Mouse (Mus musculus): ENCODE results near the gene Dync1h1. TPM values are rescaled to one million over a fixed set of nuclear protein-coding genes. Genes with fewer than 3 reads are reported as not detected.

Gene Dync1h1
- polyA plus RNA-seq, 1 experiment = 280 TPM

DNA sequence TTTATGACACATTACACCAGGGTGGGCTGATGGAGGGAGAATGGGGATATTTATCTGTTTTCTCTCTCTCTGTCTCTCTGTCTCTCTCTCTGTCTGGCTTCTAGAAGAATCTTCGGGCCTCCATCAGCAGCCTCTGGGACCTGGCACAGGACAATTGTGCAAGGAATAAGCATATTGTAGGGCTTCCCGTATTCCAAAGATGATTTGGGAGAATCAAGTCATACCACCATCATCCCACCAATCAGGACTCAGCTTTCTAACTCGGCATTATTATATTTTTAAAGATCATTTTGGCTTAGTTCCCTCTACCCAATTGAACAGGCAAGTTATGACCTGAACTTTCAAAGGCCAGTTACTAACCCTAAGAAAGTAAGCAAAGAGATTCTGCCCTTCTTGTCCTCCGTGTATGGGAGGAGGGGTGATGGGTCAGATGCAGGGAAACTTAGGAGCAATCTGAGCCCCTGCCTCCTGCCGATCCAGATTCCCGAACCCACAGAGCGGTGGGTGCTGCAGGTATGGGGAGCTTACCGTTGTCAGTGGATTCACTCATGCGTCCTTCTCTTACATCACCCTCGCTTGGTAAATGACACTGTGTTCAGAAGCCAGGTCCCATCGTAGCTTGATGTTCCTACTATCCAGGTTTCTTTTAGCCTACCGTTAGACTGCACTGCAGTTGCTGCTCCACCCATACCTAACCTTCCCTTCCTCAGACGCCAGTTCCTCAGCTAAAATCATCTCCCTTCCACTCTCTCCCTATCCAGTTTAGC lies 844 bp upstream of the Dync1h1 start:
- H3K9me3 ChIP-seq = no peaks in the 10 kb centered on the region
- H3K27me3 ChIP-seq (replicated peaks) = no peaks in the 10 kb centered on the region
- H3K4me1 ChIP-seq = peaks cover 67% of the 10 kb centered on the region
- peaks cover 10% of the 10 kb centered on the region for H3K36me3 ChIP-seq (replicated peaks; ENCODE audit: low read length)
- H3K4me3 ChIP-seq (replicated peaks) = peak overlapping the region; percentile 98
- TF ChIP-seq GATA1 (IDR thresholded peaks at IDR 0.05; ENCODE audit: borderline replicate concordance, low read length) = no peak
- no peak for TF ChIP-seq FLI1 (IDR thresholded peaks at IDR 0.05; ENCODE audit: low read length)

DNA sequence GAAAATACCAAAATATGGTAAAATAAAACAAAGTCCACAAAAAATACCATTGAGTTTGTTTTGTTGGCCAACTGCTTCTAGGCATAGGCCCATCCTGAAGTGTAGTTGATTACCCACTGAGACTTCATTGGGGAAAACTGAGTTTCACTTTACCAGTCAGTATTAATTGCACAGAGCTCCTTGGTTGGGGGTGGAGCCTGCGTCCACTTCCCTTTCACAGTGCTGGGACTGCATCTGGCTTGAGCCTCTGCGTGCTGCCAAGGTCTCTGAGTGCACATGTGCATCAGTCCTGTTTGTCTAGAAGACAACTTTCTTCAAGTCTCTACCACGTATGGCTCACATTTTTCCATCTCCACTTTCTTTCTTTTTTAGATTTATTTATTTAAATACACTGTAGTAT lies 4.9 kb downstream of the Dync1h1 start:
- Histone ChIP-seq H3K27me3 (replicated peaks) (no peaks in the 10 kb centered on the region), H3K9me3 (no peaks in the 10 kb centered on the region), H3K36me3 (replicated peaks; ENCODE audit: low read length) (peaks cover 58% of the 10 kb centered on the region), H3K4me3 (replicated peaks) (peak overlapping the region; percentile 21), H3K4me1 (peaks cover 80% of the 10 kb centered on the region)
- TF ChIP-seq GATA1 (IDR thresholded peaks at IDR 0.05; ENCODE audit: borderline replicate concordance, low read length) = no peak
- no peak for TF ChIP-seq FLI1 (IDR thresholded peaks at IDR 0.05; ENCODE audit: low read length)

DNA sequence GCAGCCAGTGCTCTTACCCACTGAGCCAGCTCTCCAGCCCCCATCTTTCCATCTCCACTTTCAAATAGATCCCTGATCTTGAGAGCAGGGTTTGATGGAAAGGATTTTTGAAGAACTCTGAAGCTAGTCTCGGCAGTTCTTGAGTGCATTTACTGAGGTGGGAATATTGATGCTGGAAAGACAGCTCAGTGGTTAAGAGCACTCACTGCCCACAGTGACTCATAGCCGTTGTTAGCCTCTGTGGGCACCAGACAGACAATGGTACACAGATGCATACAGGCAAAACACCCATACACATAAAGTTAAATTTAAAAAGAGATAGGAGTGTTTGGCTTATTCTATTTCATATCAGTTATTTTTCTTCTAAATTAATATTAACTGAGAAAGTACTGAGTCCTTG lies 5.4 kb downstream of the Dync1h1 start:
- TF ChIP-seq FLI1 (IDR thresholded peaks at IDR 0.05; ENCODE audit: low read length) (no peak), GATA1 (IDR thresholded peaks at IDR 0.05; ENCODE audit: borderline replicate concordance, low read length) (no peak)
- Histone ChIP-seq H3K4me1 (peaks cover 80% of the 10 kb centered on the region), H3K9me3 (no peaks in the 10 kb centered on the region), H3K4me3 (replicated peaks) (no peak overlapping the region), H3K36me3 (replicated peaks; ENCODE audit: low read length) (peaks cover 61% of the 10 kb centered on the region), H3K27me3 (replicated peaks) (no peaks in the 10 kb centered on the region)

DNA sequence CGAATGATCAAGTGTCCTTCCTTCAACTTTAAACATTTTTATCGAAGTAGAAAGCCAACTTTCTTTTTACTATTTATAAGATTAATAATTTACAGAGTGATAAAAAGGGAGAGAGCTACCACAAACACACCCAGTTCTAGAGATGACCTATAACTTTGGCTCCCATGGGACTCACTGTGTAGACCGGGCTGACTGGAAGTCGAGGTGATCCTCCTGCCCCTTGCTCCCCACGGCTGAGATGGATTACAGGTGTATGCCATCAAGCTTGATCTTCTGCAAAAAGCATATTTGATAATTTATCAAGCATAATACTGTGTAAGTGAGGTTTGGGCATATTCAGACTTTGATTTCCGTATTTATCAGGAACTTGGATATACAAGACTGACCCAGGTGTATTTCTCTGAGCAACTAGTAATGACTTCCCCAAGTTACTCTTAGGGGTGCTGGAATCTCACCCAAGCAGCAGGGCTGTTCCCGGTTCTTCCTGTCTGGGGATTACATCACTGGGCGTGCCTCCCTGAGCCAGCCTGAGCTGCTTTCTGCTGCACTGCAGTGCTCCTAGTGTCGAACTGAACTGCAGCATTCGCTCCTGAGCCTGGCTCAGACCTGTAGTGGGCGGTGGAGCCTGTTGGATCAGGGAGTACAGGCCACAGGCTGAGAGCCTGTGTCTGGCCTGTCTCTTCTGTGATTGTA lies 7.4 kb downstream of the Dync1h1 start:
- no peaks in the 10 kb centered on the region for H3K9me3 ChIP-seq
- peak overlapping the region; percentile 1 for H3K4me3 ChIP-seq (replicated peaks)
- peaks cover 66% of the 10 kb centered on the region for H3K4me1 ChIP-seq
- TF ChIP-seq FLI1 (IDR thresholded peaks at IDR 0.05; ENCODE audit: low read length) = no peak
- H3K36me3 ChIP-seq (replicated peaks; ENCODE audit: low read length) = peaks cover 79% of the 10 kb centered on the region
- H3K27me3 ChIP-seq (replicated peaks) = no peaks in the 10 kb centered on the region

DNA sequence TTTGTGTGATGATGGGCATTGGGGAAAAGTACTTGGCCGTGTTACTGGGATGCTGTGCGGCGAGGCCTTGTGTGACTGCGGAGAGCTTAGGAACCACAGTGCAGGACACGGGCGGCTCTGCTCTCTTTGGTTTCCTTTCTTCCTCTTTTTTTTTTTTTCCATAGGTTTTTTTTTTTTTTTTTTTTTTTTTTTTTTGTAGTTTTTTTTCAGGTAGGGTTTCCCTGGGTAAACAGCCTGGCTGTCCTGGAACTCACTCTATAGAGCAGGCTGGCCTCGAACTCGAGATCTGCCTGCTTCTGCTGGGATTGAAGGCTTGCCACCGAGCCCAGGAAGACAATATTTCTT lies 7.9 kb downstream of the Dync1h1 start:
- H3K9me3 ChIP-seq = no peaks in the 10 kb centered on the region
- H3K36me3 ChIP-seq (replicated peaks; ENCODE audit: low read length) = peaks cover 82% of the 10 kb centered on the region
- no peak for TF ChIP-seq FLI1 (IDR thresholded peaks at IDR 0.05; ENCODE audit: low read length)
- no peak for TF ChIP-seq GATA1 (IDR thresholded peaks at IDR 0.05; ENCODE audit: borderline replicate concordance, low read length)
- peak overlapping the region; percentile 1 for H3K4me3 ChIP-seq (replicated peaks)
- H3K4me1 ChIP-seq = peaks cover 61% of the 10 kb centered on the region
- H3K27me3 ChIP-seq (replicated peaks) = no peaks in the 10 kb centered on the region

DNA sequence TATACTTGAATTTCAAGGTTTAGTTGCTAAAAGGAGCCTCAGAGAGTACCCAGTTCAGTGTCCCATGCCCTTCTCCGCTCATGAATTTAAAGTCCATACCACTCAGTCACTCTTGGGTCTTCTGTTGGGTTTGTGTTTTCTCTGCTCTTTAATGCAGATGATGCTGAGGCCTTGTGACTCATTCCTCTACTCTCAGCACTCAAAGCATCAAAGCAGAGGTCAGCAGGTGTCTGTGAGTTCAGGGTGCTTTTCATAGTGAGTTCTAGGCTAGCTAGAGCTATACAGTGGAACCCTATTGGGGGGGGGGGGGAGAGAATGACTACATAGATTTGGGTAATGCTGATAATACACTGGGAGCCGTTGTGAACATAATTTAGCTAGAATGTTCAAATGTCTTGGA lies 9.5 kb downstream of the Dync1h1 start:
- no peak for TF ChIP-seq FLI1 (IDR thresholded peaks at IDR 0.05; ENCODE audit: low read length)
- no peak for TF ChIP-seq GATA1 (IDR thresholded peaks at IDR 0.05; ENCODE audit: borderline replicate concordance, low read length)
- H3K4me3 ChIP-seq (replicated peaks) = no peak overlapping the region

DNA sequence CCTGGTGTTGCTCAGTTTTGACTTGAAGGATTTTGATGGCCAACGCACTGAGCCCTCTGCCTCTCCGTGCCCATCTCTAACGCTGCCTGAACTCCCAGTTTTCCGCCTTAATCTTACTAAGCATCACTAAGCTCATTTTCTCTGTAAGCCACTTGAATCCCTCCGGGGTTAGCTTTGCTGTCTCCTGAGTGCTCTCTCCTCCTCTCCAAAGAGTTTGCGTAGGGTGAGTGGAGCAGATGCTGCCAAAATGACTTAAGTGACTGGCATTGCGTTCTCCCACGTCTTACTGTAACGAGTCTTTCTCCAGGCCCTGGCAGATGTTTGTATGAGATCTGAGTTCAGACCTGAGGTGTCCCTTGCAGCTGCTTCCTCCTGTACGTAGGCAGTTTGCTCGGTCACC lies 28.8 kb downstream of the Dync1h1 start:
- Histone ChIP-seq H3K4me1 (no peaks in the 10 kb centered on the region), H3K4me3 (replicated peaks) (no peak overlapping the region), H3K9me3 (no peaks in the 10 kb centered on the region), H3K27me3 (replicated peaks) (no peaks in the 10 kb centered on the region), H3K36me3 (replicated peaks; ENCODE audit: low read length) (peaks cover 100% of the 10 kb centered on the region)
- TF ChIP-seq FLI1 (IDR thresholded peaks at IDR 0.05; ENCODE audit: low read length) = no peak
- TF ChIP-seq GATA1 (IDR thresholded peaks at IDR 0.05; ENCODE audit: borderline replicate concordance, low read length) = no peak

More for the DNA sequence above, 9.5 kb downstream of the Dync1h1 start:
- Histone ChIP-seq H3K9me3 (no peaks in the 10 kb centered on the region), H3K27me3 (replicated peaks) (no peaks in the 10 kb centered on the region), H3K4me1 (peaks cover 48% of the 10 kb centered on the region), H3K36me3 (replicated peaks; ENCODE audit: low read length) (peaks cover 87% of the 10 kb centered on the region)

DNA sequence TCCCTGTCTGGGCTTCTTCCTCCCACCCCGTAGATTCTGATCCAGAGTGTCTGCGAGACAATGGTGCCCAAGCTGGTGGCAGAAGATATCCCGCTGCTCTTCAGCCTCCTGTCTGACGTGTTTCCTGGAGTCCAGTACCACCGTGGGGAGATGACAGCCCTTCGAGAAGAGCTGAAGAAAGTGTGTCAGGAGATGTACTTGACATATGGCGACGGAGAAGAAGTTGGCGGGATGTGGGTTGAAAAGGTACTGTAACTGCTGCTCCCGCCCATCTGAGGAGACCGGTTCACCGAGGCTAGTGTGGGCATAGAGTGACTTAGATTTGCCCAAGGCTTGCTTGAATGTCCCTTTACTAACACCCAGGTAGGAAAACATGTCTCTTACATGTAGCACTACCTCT lies 35.0 kb downstream of the Dync1h1 start:
- Histone ChIP-seq H3K27me3 (replicated peaks) (no peaks in the 10 kb centered on the region), H3K4me3 (replicated peaks) (no peak overlapping the region), H3K36me3 (replicated peaks; ENCODE audit: low read length) (peaks cover 100% of the 10 kb centered on the region), H3K9me3 (no peaks in the 10 kb centered on the region), H3K4me1 (no peaks in the 10 kb centered on the region; the same call in 1 of the 2 replicates)
- TF ChIP-seq FLI1 (IDR thresholded peaks at IDR 0.05; ENCODE audit: low read length) (no peak), GATA1 (IDR thresholded peaks at IDR 0.05; ENCODE audit: borderline replicate concordance, low read length) (no peak)

DNA sequence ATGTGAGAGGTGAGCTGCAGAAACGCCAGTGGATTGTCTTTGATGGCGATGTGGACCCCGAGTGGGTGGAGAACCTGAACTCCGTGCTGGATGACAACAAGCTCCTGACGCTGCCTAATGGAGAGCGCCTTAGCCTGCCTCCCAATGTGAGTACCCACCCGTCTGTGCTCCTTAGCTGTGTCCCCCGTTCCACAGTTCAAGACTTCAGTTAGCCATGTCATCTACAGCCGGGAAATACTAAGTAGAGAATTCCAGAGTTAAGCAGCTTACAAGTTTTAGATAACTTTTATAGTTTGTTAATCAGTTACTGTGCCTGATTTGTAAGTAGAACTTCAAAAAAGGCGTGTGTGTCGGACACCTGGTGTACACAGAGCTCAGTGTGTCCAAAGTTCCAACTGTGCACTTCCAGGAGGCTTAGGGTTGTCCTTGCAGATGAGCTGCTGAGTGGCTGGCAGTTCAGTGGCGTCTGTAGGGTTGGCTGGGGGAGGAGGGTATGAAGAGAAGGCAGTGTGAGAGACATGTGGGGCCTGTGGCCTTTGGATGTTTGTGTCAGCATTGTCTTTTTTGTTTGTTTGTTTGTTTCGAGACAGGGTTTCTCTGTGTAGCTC lies 36.4 kb downstream of the Dync1h1 start:
- Histone ChIP-seq H3K4me3 (replicated peaks) (no peak overlapping the region), H3K27me3 (replicated peaks) (no peaks in the 10 kb centered on the region), H3K36me3 (replicated peaks; ENCODE audit: low read length) (peaks cover 100% of the 10 kb centered on the region), H3K9me3 (no peaks in the 10 kb centered on the region), H3K4me1 (no peaks in the 10 kb centered on the region; the same call in 1 of the 2 replicates)
- TF ChIP-seq GATA1 (IDR thresholded peaks at IDR 0.05; ENCODE audit: borderline replicate concordance, low read length) (no peak), FLI1 (IDR thresholded peaks at IDR 0.05; ENCODE audit: low read length) (no peak)

DNA sequence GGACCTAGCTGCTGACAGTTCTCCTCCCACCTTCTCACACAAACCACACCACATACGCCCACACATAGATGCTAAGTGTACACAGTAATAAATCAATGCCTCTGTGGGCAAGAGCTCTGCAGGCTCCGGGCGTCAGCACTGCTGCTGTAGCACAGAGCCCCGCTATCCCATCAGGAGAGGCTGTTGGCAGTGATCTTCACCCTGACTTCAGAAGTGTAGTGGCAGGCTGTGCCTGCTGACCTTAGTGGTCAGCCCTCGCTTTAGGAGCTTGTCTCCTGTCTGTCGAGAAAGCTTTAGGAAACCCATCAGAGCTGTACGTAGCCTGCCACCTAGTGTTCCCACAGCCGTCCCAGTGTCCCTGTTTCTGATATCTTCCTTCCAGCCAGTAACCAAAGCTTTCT lies 49.0 kb downstream of the Dync1h1 start:
- H3K36me3 ChIP-seq (replicated peaks; ENCODE audit: low read length) = peaks cover 97% of the 10 kb centered on the region
- H3K9me3 ChIP-seq = no peaks in the 10 kb centered on the region
- TF ChIP-seq FLI1 (IDR thresholded peaks at IDR 0.05; ENCODE audit: low read length) (no peak), GATA1 (IDR thresholded peaks at IDR 0.05; ENCODE audit: borderline replicate concordance, low read length) (no peak)
- no peaks in the 10 kb centered on the region for H3K27me3 ChIP-seq (replicated peaks)
- no peak overlapping the region for H3K4me3 ChIP-seq (replicated peaks)
- H3K4me1 ChIP-seq = no peaks in the 10 kb centered on the region; the same call in 1 of the 2 replicates

Data from megakaryocyte, embryonic 14.5 days (primary cell).